Mouse (Mus musculus) cerebellum, adult 2 months (tissue): ENCODE results near the gene Srp54a. TPM values are rescaled to one million over a fixed set of nuclear protein-coding genes. Genes with fewer than 3 reads are reported as not detected.
"Not testable (repeated sequence)": the region's sequence is repeated elsewhere in the genome, so short reads cannot be mapped to it uniquely, and the experiment has no call there.

Experiments
- DNase-seq, 2 experiments: peaks; one replicate each; pipeline ENCODE4 v3.0.0; 2021
- H3K27ac ChIP-seq: fragments of 200-500 bp; 2 replicates; pipeline ENCODE4 v1.5.1; 2012; ENCODE audit warnings: low read length, control low read depth, inconsistent platforms; ENCODE audit not compliant: insufficient read depth
- H3K27me3 ChIP-seq: fragments of 200-500 bp; 2 replicates; pipeline ENCODE4 v1.6.1; 2012; ENCODE audit warnings: inconsistent platforms, mild to moderate bottlenecking, low read length, moderate library complexity; ENCODE audit not compliant: control insufficient read depth, insufficient read depth
- H3K4me1 ChIP-seq: fragments of 200-500 bp; 2 replicates; pipeline ENCODE4 v1.6.1; 2011; ENCODE audit warnings: low read length; ENCODE audit not compliant: control insufficient read depth, insufficient read depth
- H3K4me3 ChIP-seq: fragments of 200-500 bp; replicated peaks from 2 replicates; pipeline ENCODE3; 2011; ENCODE audit warnings: mild to moderate bottlenecking, low read depth, low read length, control low read depth; ENCODE audit not compliant: insufficient read depth
- CTCF ChIP-seq: fragments of 200-500 bp; IDR thresholded peaks from 2 replicates; pipeline ENCODE4 v1.5.1; 2011; ENCODE audit warnings: low read depth, mild to moderate bottlenecking, control low read depth, low read length, moderate library complexity, borderline replicate concordance; ENCODE audit not compliant: insufficient read depth
- POLR2A ChIP-seq: fragments of 200-500 bp; IDR thresholded peaks from 2 replicates; pipeline ENCODE4 v1.6.1; 2011; ENCODE audit warnings: low read length, control low read depth, borderline replicate concordance; ENCODE audit not compliant: insufficient read depth
- WGBS: fragments of 180-500 bp; shearing (Covaris S2); methylation state at CpG from one replicate; pipeline ENCODE4 v1.1.7; 2018; 5-methylcytosine and 5-hydroxymethylcytosine counted together
- polyA plus RNA-seq: library from polyadenylated mRNA; depleted of rRNA; stranded (reverse); fragments of >200 nt; gene quantifications from 2 replicates; pipeline ENCODE4 v1.2.3, GENCODE M21; 2012

Srp54a gene
- polyA plus RNA-seq, 1 experiment: 79.4 TPM

GRCm38 (mm10) chr12:55058865-55059615, 21.0 kb upstream of the Srp54a start:
- TF ChIP-seq POLR2A: no peak
- TF ChIP-seq CTCF: no peak
- no peak for DNase-seq
- no peak overlapping the region for H3K27ac ChIP-seq
- no peaks in the 10 kb centered on the region for H3K4me1 ChIP-seq
- 69% methylated on average over 6 of the region's 6 CpGs for WGBS
- no peaks in the 10 kb centered on the region for H3K27me3 ChIP-seq
- no peak overlapping the region for H3K4me3 ChIP-seq

DNA sequence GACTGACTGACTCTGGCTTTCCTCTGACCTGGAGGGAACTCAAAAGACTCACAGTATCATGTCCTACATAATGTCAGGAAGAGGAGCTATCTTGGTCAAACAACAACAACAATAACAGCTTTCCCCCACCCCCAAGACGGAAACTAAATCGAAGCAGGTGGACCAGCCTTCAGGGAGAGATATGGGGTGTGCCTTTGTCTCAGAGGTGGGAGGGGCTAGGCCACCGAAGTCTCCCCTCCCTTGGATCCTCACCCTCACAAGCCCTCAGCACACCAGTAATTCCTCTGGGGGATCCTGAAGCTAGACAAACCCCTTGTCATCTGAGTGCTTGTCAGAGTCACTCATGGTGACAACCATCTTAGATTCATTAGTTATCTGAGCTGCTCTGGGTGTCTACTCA, 20.2 kb upstream of the Srp54a start:
- WGBS: 76% methylated on average over 3 of the region's 3 CpGs
- DNase-seq: no peak

GRCm38 (mm10) chr12:55060212-55060898, 19.7 kb upstream of the Srp54a start:
- 90% methylated on average over 6 of the region's 6 CpGs for WGBS
- Histone ChIP-seq H3K27ac (no peak overlapping the region), H3K4me3 (no peak overlapping the region), H3K27me3 (no peaks in the 10 kb centered on the region), H3K4me1 (no peaks in the 10 kb centered on the region)
- DNase-seq: no peak
- TF ChIP-seq CTCF: no peak
- no peak for TF ChIP-seq POLR2A

More for the DNA sequence above, 20.2 kb upstream of the Srp54a start:
- H3K4me3 ChIP-seq: no peak overlapping the region
- H3K4me1 ChIP-seq: no peaks in the 10 kb centered on the region
- no peak for TF ChIP-seq POLR2A
- no peak for TF ChIP-seq CTCF
- H3K27me3 ChIP-seq: no peaks in the 10 kb centered on the region
- no peak overlapping the region for H3K27ac ChIP-seq

- TF ChIP-seq POLR2A (no peak), CTCF (no peak)
- H3K27me3 ChIP-seq: no peaks in the 10 kb centered on the region
- DNase-seq: no peak
- H3K4me1 ChIP-seq: no peaks in the 10 kb centered on the region
- no peak overlapping the region for H3K4me3 ChIP-seq
- WGBS: 65% methylated on average over 10 of the region's 10 CpGs
- H3K27ac ChIP-seq: no peak overlapping the region
These were observed 19.1 kb upstream of the Srp54a start for GRCm38 (mm10) chr12:55061006-55061405.

DNA sequence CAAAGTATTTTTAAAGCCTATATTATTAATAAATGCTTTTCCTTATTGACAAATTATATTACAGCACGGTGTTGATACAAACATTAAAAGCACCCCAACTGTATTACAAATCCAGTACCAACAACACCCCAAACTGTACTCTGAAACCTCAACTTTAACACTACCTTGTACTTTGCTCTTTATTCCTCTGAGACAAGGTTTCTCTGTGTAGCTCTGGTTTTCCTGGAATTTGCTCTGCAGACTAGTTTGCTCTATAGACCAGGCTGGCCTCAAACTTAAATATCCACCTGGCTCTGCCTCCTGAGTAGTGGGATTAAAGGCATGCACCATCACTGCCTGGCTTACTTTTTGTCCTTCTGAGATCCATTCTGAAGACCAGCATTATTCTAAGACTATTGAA, 17.9 kb upstream of the Srp54a start:
- no peak for DNase-seq
- 95% methylated on average over 1 of the region's 1 CpGs for WGBS

DNA sequence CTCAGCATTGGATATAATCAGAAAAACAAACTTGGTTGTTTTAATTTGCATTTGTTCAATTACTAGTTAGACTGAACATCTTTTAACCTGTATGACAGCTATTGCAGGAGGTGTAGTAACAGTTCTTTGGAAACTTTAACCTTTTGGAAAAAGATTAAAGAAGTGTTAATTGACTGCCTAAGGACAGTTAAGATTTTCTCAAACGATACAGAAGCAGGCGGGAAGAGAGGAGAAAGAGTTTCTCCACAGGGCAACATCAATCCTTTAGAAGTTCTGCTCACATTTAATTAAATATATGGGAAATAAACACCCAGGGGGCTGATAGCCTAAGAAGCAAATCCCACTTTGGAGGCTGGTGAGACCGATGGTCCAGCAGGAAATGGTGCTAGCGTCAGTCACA, 7.6 kb upstream of the Srp54a start:
- 80% methylated on average over 4 of the region's 4 CpGs for WGBS
- H3K27ac ChIP-seq: no peak overlapping the region
- H3K27me3 ChIP-seq: no peaks in the 10 kb centered on the region
- TF ChIP-seq CTCF: no peak
- TF ChIP-seq POLR2A: no peak
- no peak overlapping the region for H3K4me3 ChIP-seq
- DNase-seq: no peak
- H3K4me1 ChIP-seq: no peaks in the 10 kb centered on the region

More for the DNA sequence above, 17.9 kb upstream of the Srp54a start:
- H3K27ac ChIP-seq: no peak overlapping the region
- H3K4me1 ChIP-seq: no peaks in the 10 kb centered on the region
- no peak overlapping the region for H3K4me3 ChIP-seq
- H3K27me3 ChIP-seq: no peaks in the 10 kb centered on the region
- TF ChIP-seq POLR2A (no peak), CTCF (no peak)

GRCm38 (mm10) chr12:55073686-55074085, 6.4 kb upstream of the Srp54a start:
- TF ChIP-seq CTCF (no peak), POLR2A (no peak)
- H3K4me3 ChIP-seq: no peak overlapping the region
- WGBS: 93% methylated on average over 7 of the region's 7 CpGs
- H3K27me3 ChIP-seq: no peaks in the 10 kb centered on the region
- H3K27ac ChIP-seq: no peak overlapping the region
- no peaks in the 10 kb centered on the region for H3K4me1 ChIP-seq
- DNase-seq: no peak

DNA sequence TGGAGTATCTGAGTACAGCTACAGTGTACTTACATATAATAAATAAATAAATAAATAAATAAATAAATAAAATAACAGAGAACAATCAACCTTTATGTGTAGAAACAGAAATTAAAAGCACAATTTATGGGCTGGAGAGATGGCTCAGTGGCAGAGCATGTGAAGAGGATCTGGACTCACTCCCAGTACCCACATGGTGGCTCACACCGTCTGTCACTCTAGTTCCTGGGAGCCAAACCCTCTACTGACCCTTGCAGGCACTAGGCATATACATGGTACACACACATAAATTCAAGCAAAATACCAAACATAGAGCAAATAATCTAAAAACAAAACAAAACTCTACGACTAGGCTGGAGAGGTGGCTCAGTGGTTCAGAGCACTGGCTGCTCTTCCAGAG, 4.8 kb upstream of the Srp54a start:
- H3K4me1 ChIP-seq: no peaks in the 10 kb centered on the region
- H3K4me3 ChIP-seq: no peak overlapping the region
- H3K27me3 ChIP-seq: no peaks in the 10 kb centered on the region
- TF ChIP-seq CTCF: no peak
- no peak for TF ChIP-seq POLR2A
- no peak overlapping the region for H3K27ac ChIP-seq
- 46% methylated on average over 2 of the region's 2 CpGs for WGBS
- DNase-seq: peak; percentile 69 to 82

- not testable (repeated sequence) for H3K27me3 ChIP-seq, H3K4me3 ChIP-seq, DNase-seq, H3K27ac ChIP-seq, H3K4me1 ChIP-seq
- WGBS: 36% methylated on average over 2 of the region's 2 CpGs
These were observed 1.4 kb upstream of the Srp54a start for GRCm38 (mm10) chr12:55078706-55079105.

DNA sequence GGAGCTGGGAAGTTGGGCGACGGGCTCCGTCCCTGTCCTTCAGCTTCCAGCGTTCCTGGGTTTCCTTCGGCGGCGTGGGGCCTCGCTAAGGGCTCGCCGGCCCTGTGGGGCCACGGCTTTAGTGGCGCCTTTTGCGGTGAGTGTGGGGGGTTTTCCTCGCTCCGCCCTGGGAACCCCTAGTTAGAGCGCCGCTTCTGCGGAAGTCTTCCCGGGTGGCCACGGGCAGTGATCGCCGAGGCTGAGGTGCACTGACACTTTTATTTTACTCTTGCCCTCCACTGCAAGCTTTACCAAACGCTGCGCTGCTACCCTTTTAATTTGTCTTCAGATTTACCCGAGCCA, 510 bp downstream of the Srp54a start:
- peak overlapping the region; percentile 48 for H3K4me3 ChIP-seq
- H3K4me1 ChIP-seq, H3K27ac ChIP-seq, DNase-seq, H3K27me3 ChIP-seq: not testable (repeated sequence)
- under 1% methylated on average over 25 of the region's 25 CpGs for WGBS

- 89% methylated on average over 2 of the region's 7 CpGs for WGBS
- H3K27ac ChIP-seq, H3K27me3 ChIP-seq, H3K4me3 ChIP-seq, DNase-seq, H3K4me1 ChIP-seq: not testable (repeated sequence)
These were observed 12.1 kb downstream of the Srp54a start for GRCm38 (mm10) chr12:55092127-55092526.
